Comparison of ENCODE assay signal across 16 mouse cellular contexts in the genomic region with DNA sequence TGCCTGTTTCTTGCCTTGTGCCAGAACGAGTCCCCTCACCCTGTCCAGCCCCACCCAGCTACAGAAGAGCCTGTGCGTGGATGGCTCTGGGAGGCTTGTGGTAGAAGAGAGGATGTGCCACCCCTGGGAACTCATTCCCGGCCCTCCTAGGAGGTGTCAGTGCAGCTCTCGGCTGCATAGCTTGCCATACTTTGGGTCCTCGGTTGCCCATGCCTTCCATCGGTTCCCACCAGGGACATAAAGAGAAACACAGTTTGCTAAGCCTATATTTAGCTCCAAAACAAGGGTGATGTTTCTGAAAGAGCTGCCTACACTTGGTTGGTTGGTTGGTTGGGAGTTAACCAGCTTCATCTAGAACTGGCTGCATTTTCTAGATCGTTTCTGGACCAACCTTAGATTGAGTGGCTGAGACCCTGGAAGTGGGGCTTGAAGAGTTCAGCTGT. TPM values are rescaled to one million over a fixed set of nuclear protein-coding genes. Genes with fewer than 3 reads are reported as not detected.
DNase-seq lines count a peak whose midpoint lies in the region; ATAC-seq lines count a peak whose summit lies in the region.
"Had no signal": no experiment of that assay in that cellular context is flagged by ENCODE, and none has a peak within 500 bp of the region (broad histone marks: within the 10 kb centered on the region; RNA-seq: fewer than 3 reads in every experiment).

No protein-coding gene starts in this region.

- no peaks in the 10 kb centered on the region for H3K36me3 ChIP-seq in forebrain, embryonic 11.5 days (ENCODE audit: control insufficient read depth, insufficient read depth, low read length)
- H3K36me3 ChIP-seq in hindbrain, embryonic 13.5 days: no peaks in the 10 kb centered on the region
- no peaks in the 10 kb centered on the region for H3K36me3 ChIP-seq in heart, embryonic 12.5 days
- H3K36me3 ChIP-seq: embryonic facial prominence, embryonic 13.5 days had no signal

- no peak overlapping the region for H3K9ac ChIP-seq in forebrain, embryonic 11.5 days (ENCODE audit: low read length)
- H3K9ac ChIP-seq in hindbrain, embryonic 13.5 days: peak overlapping the region; percentile 82
- no peak overlapping the region for H3K9ac ChIP-seq in heart, embryonic 12.5 days
- H3K9ac ChIP-seq: embryonic facial prominence, embryonic 13.5 days; liver, postnatal 0 days had no signal

- 9% methylated on average over 7 of the region's 7 CpGs for WGBS in forebrain, embryonic 11.5 days
- 13% methylated on average over 7 of the region's 7 CpGs for WGBS in hindbrain, embryonic 13.5 days
- WGBS in heart, embryonic 12.5 days: 11% methylated on average over 7 of the region's 7 CpGs

- no peaks in the 10 kb centered on the region for H3K9me3 ChIP-seq in forebrain, embryonic 11.5 days (ENCODE audit: control insufficient read depth, low read length)
- H3K9me3 ChIP-seq in hindbrain, embryonic 13.5 days: no peaks in the 10 kb centered on the region
- no peaks in the 10 kb centered on the region for H3K9me3 ChIP-seq in heart, embryonic 12.5 days (replicated peaks)
- H3K9me3 ChIP-seq: embryonic facial prominence, embryonic 13.5 days had no signal

- H3K27me3 ChIP-seq in forebrain, embryonic 11.5 days (ENCODE audit: control insufficient read depth, insufficient read depth, low read length): peaks cover 47% of the 10 kb centered on the region
- peaks cover 72% of the 10 kb centered on the region for H3K27me3 ChIP-seq in hindbrain, embryonic 13.5 days
- peaks cover 80% of the 10 kb centered on the region for H3K27me3 ChIP-seq in heart, embryonic 12.5 days (replicated peaks)

- peak overlapping the region; percentile 36; the same call in 1 of the 2 replicates for H3K4me2 ChIP-seq in forebrain, embryonic 11.5 days (ENCODE audit: low read depth, low read length, severe bottlenecking)
- H3K4me2 ChIP-seq in hindbrain, embryonic 13.5 days: peak overlapping the region; percentile 94
- no peak overlapping the region for H3K4me2 ChIP-seq in heart, embryonic 12.5 days

- H3K4me1 ChIP-seq in forebrain, embryonic 11.5 days (replicated peaks; ENCODE audit: control insufficient read depth, insufficient read depth, low read length): peaks cover 19% of the 10 kb centered on the region
- H3K4me1 ChIP-seq in hindbrain, embryonic 13.5 days (replicated peaks): peaks cover 36% of the 10 kb centered on the region
- peaks cover 14% of the 10 kb centered on the region for H3K4me1 ChIP-seq in heart, embryonic 12.5 days (replicated peaks)

- peak; percentile 40 to 55 for DNase-seq in layer of hippocampus, postnatal 10 days (ENCODE audit: low spot score in 2 of 2)
- no peak for DNase-seq in layer of hippocampus, adult 18-20 months (ENCODE audit: low spot score in 2 of 2)
- DNase-seq in forebrain, embryonic 11.5 days (ENCODE audit: low spot score): no peak
- peak; percentile 37 for DNase-seq in neural tube, embryonic 10.5 days (ENCODE audit: extremely low spot score, low spot score)
- DNase-seq in thymus, postnatal 4 days: no peak
- DNase-seq in spleen, adult 18-20 months: no peak
- DNase-seq: adrenal gland, postnatal 14 days; cerebellum, adult 18-20 months; gastrocnemius, adult 2 months; liver, postnatal 0 days; thymus, postnatal 36 days had no signal

- H3K4me3 ChIP-seq in forebrain, embryonic 11.5 days (ENCODE audit: low read depth, low read length): no peak overlapping the region
- peak overlapping the region; percentile 65 for H3K4me3 ChIP-seq in hindbrain, embryonic 13.5 days
- H3K4me3 ChIP-seq in heart, embryonic 12.5 days: no peak overlapping the region
- H3K4me3 ChIP-seq: gastrocnemius, adult 2 months had no signal

- ATAC-seq in forebrain, embryonic 11.5 days (replicated peaks; ENCODE audit: low FRiP score): no peak
- no peak for ATAC-seq in hindbrain, embryonic 13.5 days (ENCODE audit: low FRiP score)
- no peak for ATAC-seq in heart, embryonic 12.5 days (ENCODE audit: insufficient number of reproducible peaks, low FRiP score)
- ATAC-seq: intestine, postnatal 0 days; liver, postnatal 0 days had no signal

- no peak overlapping the region for H3K27ac ChIP-seq in forebrain, embryonic 11.5 days (ENCODE audit: low read depth, low read length)
- H3K27ac ChIP-seq in hindbrain, embryonic 13.5 days: peak overlapping the region; percentile 41
- H3K27ac ChIP-seq in heart, embryonic 12.5 days (ENCODE audit: poor library complexity, severe bottlenecking): no peak overlapping the region
- H3K27ac ChIP-seq: embryonic facial prominence, embryonic 13.5 days; gastrocnemius, adult 2 months had no signal

RNA-seq across cellular contexts. Expression of gene Tmem132b, which starts 2.6 kb away (rescaled TPM):
- 10 to 100 TPM; 82.4 to 84.0 TPM for total RNA-seq in layer of hippocampus, postnatal 10 days (2021)
- 100 to 1,000 TPM; 113 to 116 TPM for total RNA-seq in layer of hippocampus, adult 18-20 months (2021)
- 0.67 and 1.0 TPM in 2 replicates for polyA plus RNA-seq in forebrain, embryonic 11.5 days (2014; fragmentation: Nextera tagmentation; extraction: Ambion mirVana)
- 3.0 and 3.4 TPM in 2 replicates for polyA plus RNA-seq in hindbrain, embryonic 13.5 days (2015; fragmentation: Nextera tagmentation; extraction: Ambion mirVana)
- polyA plus RNA-seq in heart, embryonic 12.5 days (2016; fragmentation: Nextera tagmentation; extraction: Ambion mirVana): not detected in 2 replicates
- polyA plus RNA-seq: heart, embryonic 14.5 days; liver, postnatal 0 days had no signal

RNA-seq across cellular contexts. Expression of gene Aacs, which starts 58.6 kb away (rescaled TPM):
- 100 to 1,000 TPM in 1 of 2 experiments, 10 to 100 TPM in 1; 94.5 to 106 TPM for total RNA-seq in layer of hippocampus, postnatal 10 days (2021)
- total RNA-seq in layer of hippocampus, adult 18-20 months (2021): 10 to 100 TPM; 48.7 to 49.1 TPM
- polyA plus RNA-seq in forebrain, embryonic 11.5 days (2014; fragmentation: Nextera tagmentation; extraction: Ambion mirVana): 55.4 and 56.6 TPM in 2 replicates
- 60.0 and 62.4 TPM in 2 replicates for polyA plus RNA-seq in hindbrain, embryonic 13.5 days (2015; fragmentation: Nextera tagmentation; extraction: Ambion mirVana)
- 16.1 and 17.2 TPM in 2 replicates for polyA plus RNA-seq in heart, embryonic 12.5 days (2016; fragmentation: Nextera tagmentation; extraction: Ambion mirVana)

Comparison
In these comparisons a context has a peak if more than half of its experiments do, and no peak if none do; other contexts are left out.
1. DNase-seq: peak in layer of hippocampus, postnatal 10 days (2 of 2) and neural tube, embryonic 10.5 days (single experiment); none in layer of hippocampus, adult 18-20 months (0 of 2), forebrain, embryonic 11.5 days (single experiment), thymus, postnatal 4 days (single experiment) and spleen, adult 18-20 months (0 of 2).